Mouse (Mus musculus): ENCODE measurements around the gene Doc2b. TPM values are rescaled to one million over a fixed set of nuclear protein-coding genes. Genes with fewer than 3 reads are reported as not detected.

Gene Doc2b
- polyA plus RNA-seq, 1 experiment from 2014 or later, result 3.5 TPM

DNA sequence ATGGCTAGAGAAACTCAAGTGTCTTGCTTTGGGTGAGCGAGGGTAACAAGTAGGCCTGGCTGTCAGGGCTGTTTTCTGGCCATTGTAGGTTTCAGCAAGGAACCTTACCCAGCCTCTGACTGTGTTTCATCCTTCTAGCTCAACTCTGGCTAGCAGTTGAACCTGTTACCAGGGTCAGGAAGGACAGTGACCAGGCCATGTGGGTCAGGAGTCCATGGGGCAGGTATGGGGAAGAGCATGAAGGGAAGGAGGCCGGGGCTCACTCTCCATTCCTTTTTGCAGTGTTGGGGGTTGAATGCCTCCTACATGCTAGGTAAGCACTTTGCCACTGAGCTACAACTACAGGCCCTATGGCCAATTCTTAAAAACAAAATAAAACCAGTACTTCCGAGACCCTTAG lies 34.5 kb upstream of the Doc2b start:
- ATAC-seq (ENCODE audit: low FRiP score, low TSS enrichment) (no peak), DNase-seq (no peak)
- Histone ChIP-seq H3K9ac (replicated peaks; ENCODE audit: low read length) (no peak overlapping the region), H3K4me1 (ENCODE audit: control insufficient read depth, insufficient read depth, low read length) (no peaks in the 10 kb centered on the region), H3K4me2 (ENCODE audit: low read length) (no peak overlapping the region), H3K9me3 (ENCODE audit: control insufficient read depth, low read length) (no peaks in the 10 kb centered on the region), H3K27ac (replicated peaks; ENCODE audit: low read depth, low read length) (no peak overlapping the region), H3K4me3 (replicated peaks; ENCODE audit: low read depth, low read length) (no peak overlapping the region), H3K36me3 (ENCODE audit: control insufficient read depth, insufficient read depth, low read length) (no peaks in the 10 kb centered on the region), H3K27me3 (ENCODE audit: control insufficient read depth, insufficient read depth, low read length) (no peaks in the 10 kb centered on the region)
- 91% methylated on average over 3 of the region's 3 CpGs for WGBS

DNA sequence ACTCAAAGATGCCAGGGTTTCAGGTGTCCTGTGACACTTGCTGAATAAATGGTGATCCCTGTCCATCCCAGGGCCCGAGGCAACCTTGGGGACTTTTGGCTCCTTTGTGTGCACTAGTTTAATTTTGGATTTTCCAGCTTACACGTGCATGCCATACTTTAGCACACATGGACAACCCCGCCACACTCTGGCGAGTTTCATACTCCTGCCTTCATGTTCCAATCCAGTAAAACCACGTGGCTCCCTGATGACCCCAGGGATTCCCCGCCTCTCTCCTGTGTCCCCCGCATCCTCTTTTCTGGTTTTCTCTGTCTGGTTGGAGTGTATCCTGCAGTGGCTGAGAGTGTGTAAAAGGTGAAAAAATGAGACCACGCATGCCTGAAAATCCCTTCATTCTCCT lies 31.6 kb upstream of the Doc2b start:
- H3K4me1 ChIP-seq (ENCODE audit: control insufficient read depth, insufficient read depth, low read length), result no peaks in the 10 kb centered on the region
- H3K36me3 ChIP-seq (ENCODE audit: control insufficient read depth, insufficient read depth, low read length), result no peaks in the 10 kb centered on the region
- no peak overlapping the region for H3K4me3 ChIP-seq (replicated peaks; ENCODE audit: low read depth, low read length)
- 86% methylated on average over 8 of the region's 8 CpGs for WGBS
- DNase-seq, result no peak
- H3K27ac ChIP-seq (replicated peaks; ENCODE audit: low read depth, low read length), result no peak overlapping the region
- H3K9me3 ChIP-seq (ENCODE audit: control insufficient read depth, low read length), result no peaks in the 10 kb centered on the region
- no peaks in the 10 kb centered on the region for H3K27me3 ChIP-seq (ENCODE audit: control insufficient read depth, insufficient read depth, low read length)
- no peak overlapping the region for H3K9ac ChIP-seq (replicated peaks; ENCODE audit: low read length)
- no peak overlapping the region for H3K4me2 ChIP-seq (ENCODE audit: low read length)
- ATAC-seq (ENCODE audit: low FRiP score, low TSS enrichment), result no peak

DNA sequence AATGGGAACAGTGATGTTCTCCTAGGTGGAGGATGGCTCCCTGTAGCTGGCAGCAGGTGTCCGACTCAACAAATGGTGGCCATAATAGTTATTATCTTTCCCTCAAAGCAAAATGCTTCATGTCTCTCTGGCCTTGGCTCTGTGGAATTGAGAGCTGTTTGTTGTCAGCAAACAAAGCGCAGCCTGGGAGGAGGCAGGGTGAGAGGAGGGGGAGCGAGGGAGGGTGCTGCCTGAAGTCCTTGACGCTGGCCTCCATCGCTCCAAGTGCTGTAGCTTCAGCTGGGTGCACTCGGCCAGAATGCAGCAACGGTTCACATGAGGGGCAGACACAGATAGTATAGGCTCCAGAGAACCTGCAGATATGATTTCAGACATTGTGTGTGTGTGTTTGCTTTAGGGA lies 27.7 kb upstream of the Doc2b start:
- Histone ChIP-seq H3K4me3 (replicated peaks; ENCODE audit: low read depth, low read length) (no peak overlapping the region), H3K9me3 (ENCODE audit: control insufficient read depth, low read length) (no peaks in the 10 kb centered on the region), H3K27me3 (ENCODE audit: control insufficient read depth, insufficient read depth, low read length) (no peaks in the 10 kb centered on the region), H3K4me1 (ENCODE audit: control insufficient read depth, insufficient read depth, low read length) (no peaks in the 10 kb centered on the region), H3K4me2 (ENCODE audit: low read length) (no peak overlapping the region), H3K36me3 (ENCODE audit: control insufficient read depth, insufficient read depth, low read length) (no peaks in the 10 kb centered on the region), H3K9ac (replicated peaks; ENCODE audit: low read length) (no peak overlapping the region), H3K27ac (replicated peaks; ENCODE audit: low read depth, low read length) (no peak overlapping the region)
- DNase-seq, result no peak
- ATAC-seq (ENCODE audit: low FRiP score, low TSS enrichment), result no peak
- WGBS, result 60% methylated on average over 7 of the region's 7 CpGs

DNA sequence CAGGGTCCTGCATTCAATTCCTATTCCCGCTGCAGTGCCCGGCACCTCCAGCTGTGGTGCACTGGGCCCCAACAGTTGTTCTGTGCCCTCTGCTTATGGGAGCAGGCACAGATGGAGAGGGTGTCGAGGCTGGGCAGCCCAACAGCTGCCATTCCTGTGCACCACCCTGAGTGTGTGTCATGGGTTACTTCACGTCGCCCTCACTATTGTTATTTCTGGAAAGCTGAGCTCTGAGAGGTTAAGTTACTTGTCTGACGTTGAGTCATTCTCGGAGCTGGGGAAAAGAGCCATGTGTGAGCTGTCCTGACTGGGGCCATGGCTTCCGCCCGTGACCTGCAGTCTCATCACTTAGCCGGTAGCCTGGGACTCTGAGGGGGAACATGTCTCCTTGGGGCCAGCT lies 17.2 kb upstream of the Doc2b start:
- no peaks in the 10 kb centered on the region for H3K9me3 ChIP-seq (ENCODE audit: control insufficient read depth, low read length)
- no peak for ATAC-seq (ENCODE audit: low FRiP score, low TSS enrichment)
- 0 out of 2 replicates have a peak, but pooled peaks cover 3% of the 10 kb centered on the region for H3K4me1 ChIP-seq (ENCODE audit: control insufficient read depth, insufficient read depth, low read length)
- no peak for DNase-seq
- H3K4me3 ChIP-seq (replicated peaks; ENCODE audit: low read depth, low read length), result no peak overlapping the region
- H3K36me3 ChIP-seq (ENCODE audit: control insufficient read depth, insufficient read depth, low read length), result no peaks in the 10 kb centered on the region
- H3K27me3 ChIP-seq (ENCODE audit: control insufficient read depth, insufficient read depth, low read length), result no peaks in the 10 kb centered on the region
- 68% methylated on average over 10 of the region's 10 CpGs for WGBS
- H3K27ac ChIP-seq (replicated peaks; ENCODE audit: low read depth, low read length), result no peak overlapping the region
- H3K9ac ChIP-seq (replicated peaks; ENCODE audit: low read length), result no peak overlapping the region
- no peak overlapping the region for H3K4me2 ChIP-seq (ENCODE audit: low read length)

DNA sequence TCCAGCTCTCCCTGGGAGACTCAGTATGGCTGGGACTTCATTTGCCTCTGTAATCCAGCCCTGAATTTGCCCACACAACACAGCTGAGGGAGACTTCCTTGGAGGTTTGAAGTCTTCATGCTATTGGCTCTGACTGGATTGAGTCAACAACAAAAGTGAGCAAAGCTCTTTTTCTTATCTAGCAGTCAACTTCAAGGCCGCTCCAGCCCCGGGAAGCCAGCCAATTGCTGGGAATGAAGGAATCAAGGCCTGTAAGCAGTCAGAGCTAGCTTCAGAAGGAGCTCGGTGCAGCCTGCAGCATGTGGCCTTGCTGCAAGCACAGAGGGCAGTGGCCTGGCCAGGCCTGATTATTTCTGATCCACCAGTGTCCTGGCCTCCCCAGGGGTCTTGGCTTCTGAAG lies 16.1 kb upstream of the Doc2b start:
- Histone ChIP-seq H3K4me3 (replicated peaks; ENCODE audit: low read depth, low read length) (no peak overlapping the region), H3K27ac (replicated peaks; ENCODE audit: low read depth, low read length) (no peak overlapping the region), H3K4me1 (ENCODE audit: control insufficient read depth, insufficient read depth, low read length) (0 out of 2 replicates have a peak, but pooled peaks cover 3% of the 10 kb centered on the region), H3K36me3 (ENCODE audit: control insufficient read depth, insufficient read depth, low read length) (no peaks in the 10 kb centered on the region), H3K9ac (replicated peaks; ENCODE audit: low read length) (no peak overlapping the region), H3K4me2 (ENCODE audit: low read length) (no peak overlapping the region), H3K27me3 (ENCODE audit: control insufficient read depth, insufficient read depth, low read length) (no peaks in the 10 kb centered on the region), H3K9me3 (ENCODE audit: control insufficient read depth, low read length) (no peaks in the 10 kb centered on the region)
- WGBS, result 55% methylated on average over 3 of the region's 3 CpGs
- peak; percentile 61 for DNase-seq
- no peak for ATAC-seq (ENCODE audit: low FRiP score, low TSS enrichment)

DNA sequence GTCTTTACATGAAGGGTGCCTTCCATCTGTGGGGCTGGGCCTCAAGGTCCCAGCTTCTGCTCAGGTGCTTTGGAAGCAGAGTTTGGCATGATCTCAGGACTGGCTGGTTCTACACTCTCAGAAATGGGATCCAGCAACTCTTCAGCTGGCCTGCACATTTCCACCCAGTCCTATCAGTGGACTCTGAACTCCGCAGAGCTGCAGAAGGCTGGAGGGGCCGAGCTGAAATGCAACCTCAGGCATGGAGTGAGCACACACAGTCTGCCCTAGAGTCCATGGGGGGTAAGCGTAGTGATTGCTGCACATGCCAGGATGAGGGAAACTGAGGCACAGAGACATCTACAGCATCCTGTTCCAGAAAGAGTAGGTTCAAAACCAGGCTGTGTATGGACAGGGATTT lies 14.7 kb upstream of the Doc2b start:
- Histone ChIP-seq H3K27me3 (ENCODE audit: control insufficient read depth, insufficient read depth, low read length) (no peaks in the 10 kb centered on the region), H3K36me3 (ENCODE audit: control insufficient read depth, insufficient read depth, low read length) (no peaks in the 10 kb centered on the region), H3K9me3 (ENCODE audit: control insufficient read depth, low read length) (no peaks in the 10 kb centered on the region), H3K27ac (replicated peaks; ENCODE audit: low read depth, low read length) (no peak overlapping the region), H3K9ac (replicated peaks; ENCODE audit: low read length) (no peak overlapping the region), H3K4me2 (ENCODE audit: low read length) (no peak overlapping the region), H3K4me1 (ENCODE audit: control insufficient read depth, insufficient read depth, low read length) (0 out of 2 replicates have a peak, but pooled peaks cover 3% of the 10 kb centered on the region), H3K4me3 (replicated peaks; ENCODE audit: low read depth, low read length) (no peak overlapping the region)
- ATAC-seq (ENCODE audit: low FRiP score, low TSS enrichment) (no peak), DNase-seq (no peak)
- 91% methylated on average over 3 of the region's 3 CpGs for WGBS

DNA sequence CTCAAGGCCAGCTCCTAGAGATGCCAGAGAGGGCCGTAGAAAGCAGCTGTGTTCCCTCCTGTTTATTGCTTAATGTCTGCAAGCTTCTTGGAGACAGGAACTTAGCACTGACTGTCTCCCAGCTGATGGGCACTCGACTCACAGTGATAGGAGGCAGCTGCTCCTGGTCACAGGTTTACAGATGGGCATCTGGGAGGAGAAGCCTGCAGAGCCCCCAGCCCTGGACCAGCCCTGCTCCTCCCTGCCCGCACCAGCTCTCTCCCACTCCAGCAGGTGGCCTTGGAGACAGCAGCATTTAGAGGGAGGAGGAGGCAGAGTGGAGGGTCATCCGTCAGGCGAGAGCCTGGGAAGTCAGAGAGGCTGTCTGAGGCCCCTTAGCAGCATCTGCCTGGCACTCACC lies 11.6 kb upstream of the Doc2b start:
- H3K4me2 ChIP-seq (ENCODE audit: low read length), result no peak overlapping the region
- no peak for ATAC-seq (ENCODE audit: low FRiP score, low TSS enrichment)

DNA sequence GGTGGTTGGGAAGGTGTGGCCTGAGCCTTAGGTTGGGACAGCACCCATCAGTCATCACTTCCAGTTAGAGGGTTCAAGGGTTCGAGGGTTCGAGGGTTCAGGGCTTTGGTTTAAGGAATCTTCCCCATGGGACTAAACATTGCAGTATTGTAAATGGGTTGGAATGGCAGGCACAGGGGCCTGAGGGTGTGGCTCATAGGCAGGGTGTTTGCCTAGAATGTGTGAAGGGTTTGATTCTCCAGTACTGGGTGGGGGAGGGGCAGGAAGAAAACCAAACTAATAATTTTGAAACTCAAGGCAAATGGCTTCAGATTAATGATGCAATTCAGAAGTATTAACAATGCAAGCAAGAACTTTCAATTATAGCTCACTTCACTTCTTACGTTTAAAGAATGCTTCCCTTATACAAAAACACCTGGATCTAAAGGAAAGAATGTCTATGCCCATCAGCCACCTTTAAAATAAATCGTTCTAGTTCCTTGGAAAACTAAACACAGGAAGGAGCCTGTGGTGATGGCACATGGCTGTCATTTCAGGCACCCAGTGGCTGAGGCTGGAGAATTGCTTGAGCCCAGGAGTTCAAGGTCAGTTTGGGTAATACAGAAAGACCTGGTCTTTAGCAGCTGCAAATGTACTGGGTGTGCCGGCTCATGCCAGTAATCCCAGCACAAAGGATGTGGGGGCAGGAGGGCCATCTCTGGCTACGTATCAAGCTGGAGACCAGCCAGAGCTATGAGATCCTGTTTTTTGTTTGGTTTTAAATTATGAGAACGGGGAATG lies 6.1 kb upstream of the Doc2b start:
- Histone ChIP-seq H3K27ac (replicated peaks; ENCODE audit: low read depth, low read length) (no peak overlapping the region), H3K9me3 (ENCODE audit: control insufficient read depth, low read length) (no peaks in the 10 kb centered on the region), H3K27me3 (ENCODE audit: control insufficient read depth, insufficient read depth, low read length) (peaks cover 3% of the 10 kb centered on the region; the same call in 1 of the 2 replicates), H3K36me3 (ENCODE audit: control insufficient read depth, insufficient read depth, low read length) (no peaks in the 10 kb centered on the region), H3K4me1 (ENCODE audit: control insufficient read depth, insufficient read depth, low read length) (no peaks in the 10 kb centered on the region), H3K4me3 (replicated peaks; ENCODE audit: low read depth, low read length) (no peak overlapping the region), H3K4me2 (ENCODE audit: low read length) (no peak overlapping the region), H3K9ac (replicated peaks; ENCODE audit: low read length) (no peak overlapping the region)
- no peak for DNase-seq
- ATAC-seq (ENCODE audit: low FRiP score, low TSS enrichment), result no peak
- WGBS, result 90% methylated on average over 7 of the region's 7 CpGs

More for the DNA sequence above, 11.6 kb upstream of the Doc2b start:
- 46% methylated on average over 5 of the region's 5 CpGs for WGBS
- DNase-seq, result no peak
- 0 out of 2 replicates have a peak, but pooled peaks cover 3% of the 10 kb centered on the region for H3K4me1 ChIP-seq (ENCODE audit: control insufficient read depth, insufficient read depth, low read length)
- H3K27me3 ChIP-seq (ENCODE audit: control insufficient read depth, insufficient read depth, low read length), result no peaks in the 10 kb centered on the region
- no peaks in the 10 kb centered on the region for H3K36me3 ChIP-seq (ENCODE audit: control insufficient read depth, insufficient read depth, low read length)
- H3K27ac ChIP-seq (replicated peaks; ENCODE audit: low read depth, low read length), result no peak overlapping the region
- H3K9me3 ChIP-seq (ENCODE audit: control insufficient read depth, low read length), result no peaks in the 10 kb centered on the region
- no peak overlapping the region for H3K9ac ChIP-seq (replicated peaks; ENCODE audit: low read length)
- H3K4me3 ChIP-seq (replicated peaks; ENCODE audit: low read depth, low read length), result no peak overlapping the region

DNA sequence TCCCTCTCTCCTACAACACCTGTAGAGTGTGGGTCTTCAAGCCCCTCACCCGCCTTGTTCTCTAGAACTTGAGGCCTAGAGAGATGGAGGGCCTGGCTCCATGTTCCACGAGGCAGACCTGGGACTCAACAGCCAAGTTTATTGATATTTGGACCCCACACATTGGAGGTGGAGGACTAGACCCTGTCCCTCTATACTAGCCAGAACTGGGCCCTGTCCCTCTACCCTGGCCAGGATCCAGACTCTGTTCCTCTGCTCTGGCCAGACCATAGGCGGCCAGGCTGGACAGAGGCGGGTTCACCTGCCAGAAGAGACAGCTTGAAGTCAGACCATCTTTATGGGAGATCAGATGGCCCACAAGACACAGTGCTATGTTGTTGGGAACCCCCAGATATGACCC lies 5.5 kb upstream of the Doc2b start:
- ATAC-seq (ENCODE audit: low FRiP score, low TSS enrichment) (no peak), DNase-seq (no peak)
- Histone ChIP-seq H3K27ac (replicated peaks; ENCODE audit: low read depth, low read length) (no peak overlapping the region), H3K9ac (replicated peaks; ENCODE audit: low read length) (no peak overlapping the region), H3K4me2 (ENCODE audit: low read length) (no peak overlapping the region), H3K27me3 (ENCODE audit: control insufficient read depth, insufficient read depth, low read length) (peaks cover 8% of the 10 kb centered on the region; the same call in 1 of the 2 replicates), H3K36me3 (ENCODE audit: control insufficient read depth, insufficient read depth, low read length) (no peaks in the 10 kb centered on the region), H3K4me3 (replicated peaks; ENCODE audit: low read depth, low read length) (no peak overlapping the region), H3K9me3 (ENCODE audit: control insufficient read depth, low read length) (no peaks in the 10 kb centered on the region), H3K4me1 (ENCODE audit: control insufficient read depth, insufficient read depth, low read length) (no peaks in the 10 kb centered on the region; the same call in 1 of the 2 replicates)
- 89% methylated on average over 4 of the region's 4 CpGs for WGBS
